Mouse (Mus musculus): ENCODE data around the gene Gm2897.
"Not testable (repeated sequence)": the region's sequence is repeated elsewhere in the genome, so short reads cannot be mapped to it uniquely, and the experiment has no call there.

The Gm2897 gene

GRCm38 (mm10) chr14:3048727-3049512 lies at the start of gene Gm2897:
Gm2897 (plus strand) TSS chr14:3049285.
- DNase-seq = peak; percentile 1

- DNase-seq = not testable (repeated sequence)
These were observed 19.4 kb upstream of the Gm2897 start, which contains the start of gene Gm2888 for GRCm38 (mm10) chr14:3029702-3030101. Gm2888 (plus strand) TSS chr14:3030002.

GRCm38 (mm10) chr14:3049513-3049800 lies 372 bp downstream of the Gm2897 start:
- not testable (repeated sequence) for DNase-seq

GRCm38 (mm10) chr14:3050087-3050486 lies 1.0 kb downstream of the Gm2897 start:
- peak; percentile 0 for DNase-seq

- peak; percentile 0 for DNase-seq
These were observed 67.0 kb downstream of the Gm2897 start for GRCm38 (mm10) chr14:3116051-3116450.

Measured in lung, postnatal 14 days (tissue).